Mouse (Mus musculus): Measurements from ENCODE around the gene Emc1.
"Not testable (repeated sequence)": the region's sequence is repeated elsewhere in the genome, so short reads cannot be mapped to it uniquely, and the experiment has no call there.

Emc1 gene

GRCm38 (mm10) chr4:139357211-139357610 lies 4.8 kb downstream of the Emc1 start:
- DNase-seq (ENCODE audit: low spot score): no peak

- DNase-seq (ENCODE audit: low spot score): no peak
Measured at GRCm38 (mm10) chr4:139360761-139361548, 8.6 kb downstream of the Emc1 start.

- no peak for DNase-seq (ENCODE audit: low spot score)
Measured at GRCm38 (mm10) chr4:139367336-139367735, 14.9 kb downstream of the Emc1 start.

GRCm38 (mm10) chr4:139368038-139368437 lies 15.7 kb downstream of the Emc1 start:
- no peak for DNase-seq (ENCODE audit: low spot score)

- DNase-seq (ENCODE audit: low spot score): no peak
Measured at GRCm38 (mm10) chr4:139373130-139373529, 20.7 kb downstream of the Emc1 start.

GRCm38 (mm10) chr4:139373531-139373930 lies 21.1 kb downstream of the Emc1 start:
- DNase-seq (ENCODE audit: low spot score): no peak

GRCm38 (mm10) chr4:139379719-139380118 lies 27.3 kb downstream of the Emc1 start:
- DNase-seq (ENCODE audit: low spot score): no peak

- peak; percentile 100 for DNase-seq (ENCODE audit: low spot score)
Measured at GRCm38 (mm10) chr4:139380207-139380748, 27.9 kb downstream of the Emc1 start.

GRCm38 (mm10) chr4:139380775-139381451 lies 28.5 kb downstream of the Emc1 start:
- DNase-seq (ENCODE audit: low spot score): no peak

- DNase-seq (ENCODE audit: low spot score): no peak
Measured at GRCm38 (mm10) chr4:139381452-139381845, 29.1 kb downstream of the Emc1 start.

- DNase-seq (ENCODE audit: low spot score): no peak
Measured at GRCm38 (mm10) chr4:139382231-139382630, 29.8 kb downstream of the Emc1 start.

- DNase-seq (ENCODE audit: low spot score): not testable (repeated sequence)
Measured at GRCm38 (mm10) chr4:139385841-139386240, 33.5 kb downstream of the Emc1 start.

GRCm38 (mm10) chr4:139386869-139387319 lies 34.5 kb downstream of the Emc1 start:
- peak; percentile 13 for DNase-seq (ENCODE audit: low spot score)

GRCm38 (mm10) chr4:139389557-139389956 lies 37.2 kb downstream of the Emc1 start:
- no peak for DNase-seq (ENCODE audit: low spot score)

- DNase-seq (ENCODE audit: low spot score): no peak
Measured at GRCm38 (mm10) chr4:139395431-139395830, 43.0 kb downstream of the Emc1 start.

- no peak for DNase-seq (ENCODE audit: low spot score)
Measured at GRCm38 (mm10) chr4:139400487-139400886, 48.1 kb downstream of the Emc1 start.

- DNase-seq (ENCODE audit: low spot score): no peak
Measured at GRCm38 (mm10) chr4:139403214-139403613, 50.8 kb downstream of the Emc1 start.

GRCm38 (mm10) chr4:139411351-139411750 lies 59.0 kb downstream of the Emc1 start:
- DNase-seq (ENCODE audit: low spot score): no peak

GRCm38 (mm10) chr4:139417868-139418267 lies 65.5 kb downstream of the Emc1 start:
- no peak for DNase-seq (ENCODE audit: low spot score)

GRCm38 (mm10) chr4:139421621-139422020 lies 69.2 kb downstream of the Emc1 start:
- no peak for DNase-seq (ENCODE audit: low spot score)

GRCm38 (mm10) chr4:139422409-139422808 lies 70.0 kb downstream of the Emc1 start:
- DNase-seq (ENCODE audit: low spot score): no peak

GRCm38 (mm10) chr4:139423270-139423669 lies 70.9 kb downstream of the Emc1 start:
- DNase-seq (ENCODE audit: low spot score): no peak

Measured in urinary bladder, postnatal 25 days (tissue).